Mouse (Mus musculus): ENCODE results near the gene Foxj1.
A peak's percentile ranks its signal among the peaks of the same experiment; 100 is the strongest.

Foxj1 gene

DNA sequence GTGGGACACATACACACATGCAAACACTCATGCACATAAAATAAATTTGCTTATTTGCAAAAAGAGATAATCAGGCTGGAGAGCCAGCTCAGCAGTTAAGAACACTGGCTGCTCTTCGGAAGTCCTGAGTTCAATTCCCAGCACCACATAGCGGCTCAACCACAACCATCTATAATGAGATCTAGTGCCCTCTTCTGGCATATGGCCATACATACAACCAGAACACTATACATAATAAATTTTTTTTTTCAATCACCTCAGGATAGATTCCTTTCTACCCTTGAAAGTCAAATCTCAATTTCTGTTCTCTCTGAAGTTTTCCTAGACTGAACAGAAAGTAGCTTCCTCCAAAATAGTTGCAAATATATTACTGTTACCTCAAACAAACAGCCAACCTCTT lies 29.8 kb downstream of the Foxj1 start:
- DNase-seq (ENCODE audit: low spot score), result no peak

DNA sequence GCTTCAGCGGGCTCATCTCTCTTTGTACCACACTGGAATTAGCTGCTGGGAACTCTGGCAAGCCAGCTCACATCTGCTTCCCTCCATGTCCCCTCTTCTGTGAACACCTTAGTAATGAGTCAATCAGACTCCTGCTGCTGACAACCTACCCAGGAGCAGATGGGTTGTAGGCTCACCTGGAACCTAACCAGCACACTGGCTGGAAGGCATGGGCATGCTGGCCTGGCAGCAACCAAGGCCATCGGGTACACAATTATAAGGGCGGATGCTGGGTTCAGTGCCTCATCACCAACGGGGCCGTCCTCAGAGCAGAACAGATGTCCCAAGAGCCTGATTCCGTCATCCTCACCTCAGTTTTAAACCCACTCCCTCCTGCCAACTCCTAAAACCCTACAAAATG lies 36.6 kb downstream of the Foxj1 start:
- DNase-seq (ENCODE audit: low spot score), result no peak

DNA sequence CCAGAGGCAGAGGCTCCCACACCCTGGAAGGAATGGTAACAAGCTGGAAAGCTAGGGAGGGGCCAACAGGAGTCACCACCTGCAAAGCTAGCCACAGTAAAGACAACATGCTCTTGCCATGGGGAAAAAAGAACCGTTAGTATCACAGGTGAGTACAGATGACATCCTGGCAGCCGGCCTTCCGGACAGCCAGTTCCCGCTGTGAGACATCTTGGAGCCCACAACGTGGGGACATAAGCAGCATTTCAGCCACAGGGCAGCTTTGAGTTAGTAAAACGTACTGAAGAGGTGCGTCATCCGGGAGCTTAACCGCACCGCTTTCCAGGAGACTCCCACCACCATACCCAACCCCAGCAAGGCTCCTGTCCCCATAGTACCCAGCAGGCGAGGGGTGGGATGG lies 37.0 kb downstream of the Foxj1 start:
- no peak for DNase-seq (ENCODE audit: low spot score)

GRCm38 (mm10) chr11:116297017-116297416 lies 38.2 kb downstream of the Foxj1 start:
- DNase-seq (ENCODE audit: low spot score), result no peak

DNA sequence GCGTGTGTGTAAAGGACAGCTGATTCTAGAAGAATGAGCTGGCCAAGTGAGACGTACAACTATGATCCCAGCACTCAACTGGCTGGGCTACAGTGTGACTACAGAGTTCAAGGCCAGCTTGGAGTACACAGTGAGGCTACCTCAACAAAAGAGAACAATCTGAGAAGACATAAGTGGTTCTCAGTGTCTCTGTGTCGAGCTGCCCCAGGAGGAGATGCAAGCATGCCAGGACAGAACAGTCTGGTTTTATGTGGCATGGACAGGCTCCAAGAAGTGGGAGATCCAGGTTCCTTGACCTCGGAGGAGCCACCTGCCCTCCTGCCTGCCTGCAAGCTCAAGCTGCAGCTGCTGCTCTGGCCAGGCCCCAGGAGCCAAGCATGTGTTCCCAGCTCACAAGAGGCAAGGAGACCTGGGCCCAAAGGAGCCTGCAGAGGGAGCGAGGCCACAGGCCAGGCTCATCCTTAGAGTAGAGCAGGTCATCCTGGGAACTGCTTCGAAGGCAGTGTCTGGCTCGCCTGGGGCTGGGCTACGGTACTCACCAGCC lies 38.9 kb downstream of the Foxj1 start:
- DNase-seq (ENCODE audit: low spot score), result no peak

DNA sequence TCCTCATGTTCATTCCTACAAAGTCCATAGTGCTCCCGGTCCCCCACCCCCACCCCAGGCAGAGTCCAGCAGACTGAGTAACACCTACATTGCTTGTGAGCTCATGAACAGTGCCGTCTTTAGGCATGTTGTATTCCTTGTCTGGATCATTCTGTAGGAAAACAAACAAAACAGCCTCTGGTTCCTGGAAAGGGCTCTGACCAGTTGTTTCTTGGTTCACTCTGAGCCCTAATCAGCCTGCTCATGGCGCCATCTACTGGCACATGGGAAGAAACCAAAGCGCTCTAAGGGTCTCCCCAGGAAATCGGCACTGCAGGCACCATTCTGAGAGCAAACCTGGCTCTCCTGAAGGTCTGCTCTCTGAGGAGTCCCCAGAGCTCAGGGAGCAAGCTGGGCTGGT lies 40.9 kb downstream of the Foxj1 start:
- DNase-seq (ENCODE audit: low spot score), result peak; percentile 80

DNA sequence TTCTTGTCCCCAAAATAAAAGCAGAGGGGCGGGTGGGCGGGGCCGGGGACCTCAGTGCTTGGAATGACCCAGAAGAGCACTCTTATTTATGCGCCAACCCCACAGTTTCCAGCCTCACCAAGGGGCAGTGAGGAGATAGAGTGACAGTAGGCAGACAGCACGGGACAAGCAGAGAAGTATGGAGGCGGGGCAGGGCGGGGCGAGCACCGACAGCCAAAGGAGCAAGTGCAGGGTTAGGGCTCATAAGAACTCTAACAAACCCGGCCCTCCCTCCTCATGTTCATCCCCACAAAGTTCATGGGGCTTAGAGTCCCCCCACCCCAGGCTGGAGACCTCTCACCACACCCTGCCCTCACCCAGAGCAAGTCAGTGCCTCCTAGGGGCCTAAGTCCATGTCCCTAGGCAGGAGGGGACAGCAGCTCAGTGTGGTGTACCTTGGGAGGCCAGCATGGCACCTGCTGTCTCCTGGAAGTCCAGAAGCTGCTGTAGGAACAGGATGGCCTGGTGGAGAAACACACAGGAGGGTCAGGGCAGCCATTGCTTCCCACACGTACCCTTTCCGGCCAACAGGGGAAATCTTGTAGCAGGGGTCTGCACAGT lies 41.6 kb downstream of the Foxj1 start:
- no peak for DNase-seq (ENCODE audit: low spot score)

- no peak for DNase-seq (ENCODE audit: low spot score)
Measured at GRCm38 (mm10) chr11:116292401-116292800, 42.8 kb downstream of the Foxj1 start.

GRCm38 (mm10) chr11:116290556-116290955 lies 44.6 kb downstream of the Foxj1 start:
- DNase-seq (ENCODE audit: low spot score), result peak; percentile 58

GRCm38 (mm10) chr11:116287351-116287750 lies 47.8 kb downstream of the Foxj1 start:
- DNase-seq (ENCODE audit: low spot score), result peak; percentile 30

DNA sequence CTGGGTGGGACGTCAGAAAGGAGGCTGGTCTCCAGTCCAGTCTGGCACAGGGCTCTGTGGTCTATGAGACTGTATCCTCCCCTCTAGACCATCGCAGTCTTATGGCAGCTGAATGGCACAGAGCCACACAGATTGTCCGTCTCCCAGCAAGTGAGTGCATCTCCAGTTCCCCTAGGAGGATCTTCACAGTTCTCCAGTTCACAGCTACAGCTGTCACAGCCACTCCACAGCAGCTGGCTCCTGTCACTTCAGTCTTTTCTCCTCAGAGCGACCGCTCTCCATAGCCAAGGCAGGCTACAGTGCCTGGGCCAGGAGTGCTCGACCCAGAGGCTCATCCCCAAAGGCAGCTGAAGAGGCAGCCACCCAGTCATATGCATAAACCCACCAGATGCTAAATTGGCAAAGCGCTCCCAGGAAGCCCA lies 49.4 kb downstream of the Foxj1 start:
- no peak for DNase-seq (ENCODE audit: low spot score)

DNA sequence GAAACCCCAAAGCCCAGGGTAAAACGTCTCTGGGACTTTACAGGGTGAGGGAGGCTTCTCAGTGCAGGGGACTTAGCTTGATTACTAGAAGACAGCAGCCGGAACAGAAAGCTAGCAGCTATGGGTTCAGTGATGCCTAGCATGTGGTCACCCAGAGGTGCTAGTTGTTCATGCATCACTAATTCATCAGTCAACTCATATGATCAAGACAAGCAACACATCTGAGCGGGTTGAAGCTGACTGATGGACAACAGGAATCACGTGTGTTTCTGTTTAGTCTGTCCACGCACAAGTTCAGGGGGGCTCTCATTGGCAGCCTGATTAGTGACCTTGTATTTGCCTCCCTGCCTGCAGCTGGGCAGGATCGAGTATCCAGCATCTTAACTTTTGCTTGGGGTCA lies 51.2 kb downstream of the Foxj1 start:
- no peak for DNase-seq (ENCODE audit: low spot score)

DNA sequence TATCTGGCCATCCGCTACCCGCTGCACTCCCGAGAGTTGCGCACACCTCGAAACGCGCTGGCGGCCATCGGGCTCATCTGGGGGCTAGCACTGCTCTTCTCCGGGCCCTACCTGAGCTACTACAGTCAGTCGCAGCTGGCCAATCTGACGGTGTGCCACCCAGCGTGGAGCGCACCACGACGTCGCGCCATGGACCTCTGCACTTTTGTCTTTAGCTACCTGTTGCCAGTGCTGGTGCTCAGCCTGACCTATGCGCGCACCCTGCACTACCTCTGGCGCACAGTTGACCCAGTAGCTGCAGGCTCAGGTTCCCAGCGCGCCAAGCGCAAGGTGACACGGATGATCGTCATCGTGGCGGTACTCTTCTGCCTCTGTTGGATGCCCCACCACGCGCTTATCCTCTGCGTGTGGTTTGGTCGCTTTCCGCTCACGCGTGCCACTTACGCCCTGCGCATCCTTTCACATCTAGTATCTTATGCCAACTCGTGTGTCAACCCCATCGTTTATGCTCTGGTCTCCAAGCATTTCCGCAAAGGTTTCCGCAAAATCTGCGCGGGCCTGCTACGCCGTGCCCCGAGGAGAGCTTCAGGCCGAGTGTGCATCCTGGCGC lies 52.2 kb downstream of the Foxj1 start:
- DNase-seq (ENCODE audit: low spot score), result no peak

GRCm38 (mm10) chr11:116282089-116282488 lies 53.1 kb downstream of the Foxj1 start:
- DNase-seq (ENCODE audit: low spot score), result no peak

- DNase-seq (ENCODE audit: low spot score), result no peak
Measured at GRCm38 (mm10) chr11:116281671-116282070, 53.5 kb downstream of the Foxj1 start.

GRCm38 (mm10) chr11:116280751-116281663 lies 54.2 kb downstream of the Foxj1 start, which contains the start of gene Galr2:
Galr2 (plus strand) TSS chr11:116280939.
- DNase-seq (ENCODE audit: low spot score), result peak; percentile 50
